Mouse (Mus musculus): ENCODE results near the gene H2-DMb1. TPM values are rescaled to one million over a fixed set of nuclear protein-coding genes. Genes with fewer than 3 reads are reported as not detected.

The H2-DMb1 gene
- 39.8 and 42.2 TPM in 2 replicates for polyA plus RNA-seq (2015; fragmentation: Nextera tagmentation; extraction: Ambion mirVana)

DNA sequence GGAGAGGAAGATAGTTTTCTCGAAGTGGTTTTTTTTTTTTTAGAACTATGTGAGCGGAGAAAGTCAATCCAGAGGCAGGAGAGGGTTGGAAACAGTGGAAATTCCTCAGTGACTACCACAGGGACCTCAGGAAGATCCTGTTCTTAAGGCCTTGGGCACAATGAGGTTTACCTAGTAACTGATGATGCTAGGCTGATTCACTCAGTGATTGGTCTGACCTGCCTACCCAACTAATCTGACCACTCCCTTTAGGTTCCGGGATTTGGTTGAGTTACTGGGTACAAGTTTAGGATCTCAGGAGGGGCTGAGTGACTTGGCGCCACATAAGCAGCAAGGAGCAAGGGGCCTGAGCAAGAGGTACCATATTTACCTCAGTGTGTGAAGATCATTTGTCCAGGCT is at the start of gene H2-DMb1:
TSS of gene H2-DMb1 (plus strand) at position 150 of the 400 bp plus-strand sequence.
- peak; percentile 44 for DNase-seq (ENCODE audit: low spot score)

GRCm38 (mm10) chr17:34104804-34105203 is 48.1 kb upstream of the H2-DMb1 start:
- no peak for DNase-seq (ENCODE audit: low spot score)

- DNase-seq (ENCODE audit: low spot score), result peak; percentile 1
Measured at GRCm38 (mm10) chr17:34106555-34106954, 46.3 kb upstream of the H2-DMb1 start.

DNA sequence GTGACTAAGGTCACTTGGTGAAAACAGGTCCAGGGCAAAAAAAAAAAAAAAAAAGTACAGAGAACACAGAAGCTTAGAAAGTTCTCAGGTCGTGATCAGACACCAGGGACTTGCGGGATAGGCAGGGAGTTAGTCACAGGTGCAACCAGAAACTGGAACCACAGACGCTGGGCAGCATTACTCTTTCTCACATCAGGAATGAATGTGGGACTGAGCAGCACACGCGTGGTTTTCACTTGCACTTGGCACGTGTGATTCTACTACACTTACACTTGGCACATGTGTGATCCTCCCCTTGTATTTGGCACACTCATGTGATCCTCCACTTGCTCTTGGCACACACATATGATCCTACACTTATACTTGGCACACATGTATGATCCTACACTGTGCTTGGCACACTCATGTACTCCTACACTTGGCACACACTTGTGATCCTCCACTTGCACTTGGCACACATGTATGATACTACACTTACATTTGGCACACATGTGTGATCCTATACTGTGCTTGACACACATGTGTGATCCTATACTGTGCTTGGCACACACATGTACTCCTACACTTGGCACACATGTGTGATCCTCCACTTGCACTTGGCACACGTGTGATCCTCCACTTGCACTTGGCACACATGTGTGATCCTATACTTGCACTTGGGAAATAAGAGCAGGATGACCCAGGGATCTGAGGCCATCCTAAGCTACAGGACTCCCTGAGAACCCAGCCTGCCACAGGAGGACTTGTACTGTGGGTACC is 45.6 kb upstream of the H2-DMb1 start:
- DNase-seq (ENCODE audit: low spot score), result no peak

GRCm38 (mm10) chr17:34108460-34108859 is 44.4 kb upstream of the H2-DMb1 start:
- no peak for DNase-seq (ENCODE audit: low spot score)

DNA sequence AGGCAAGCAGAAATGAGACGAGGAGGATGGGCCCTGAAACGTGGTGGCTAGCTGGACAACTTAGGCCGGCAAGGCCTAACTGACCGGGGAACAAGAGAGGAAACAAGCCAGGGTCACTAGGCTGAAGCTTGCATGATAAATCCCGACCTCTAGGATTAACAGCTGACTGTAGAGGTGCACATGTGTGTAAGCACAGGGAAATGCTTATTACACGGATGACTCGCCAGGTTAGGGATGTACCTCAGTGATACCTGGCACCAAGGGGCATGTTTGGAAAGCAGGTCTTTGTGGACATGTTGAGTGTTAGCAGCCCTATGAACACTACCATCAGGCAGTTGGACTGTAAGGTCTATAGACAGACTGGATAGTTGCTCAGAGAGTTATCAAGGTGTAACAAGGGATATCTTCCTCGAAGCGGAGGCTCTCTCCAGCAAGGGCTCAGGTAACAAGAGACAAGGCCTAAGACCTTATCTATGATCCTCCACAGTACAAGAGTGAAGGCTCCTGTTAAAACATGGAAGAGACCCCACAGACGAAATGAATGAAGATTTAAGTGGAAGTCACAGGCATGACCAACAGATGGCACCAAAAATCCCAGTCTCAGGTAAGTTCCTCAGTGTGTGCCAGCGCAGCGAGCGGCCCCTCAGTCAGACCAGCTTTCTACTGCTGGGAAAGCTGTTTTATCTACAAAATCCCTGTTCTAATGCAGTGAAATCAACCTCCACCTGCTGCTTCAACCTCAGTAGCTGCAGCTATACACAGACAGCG is 43.6 kb upstream of the H2-DMb1 start:
- peak; percentile 53 for DNase-seq (ENCODE audit: low spot score)

DNA sequence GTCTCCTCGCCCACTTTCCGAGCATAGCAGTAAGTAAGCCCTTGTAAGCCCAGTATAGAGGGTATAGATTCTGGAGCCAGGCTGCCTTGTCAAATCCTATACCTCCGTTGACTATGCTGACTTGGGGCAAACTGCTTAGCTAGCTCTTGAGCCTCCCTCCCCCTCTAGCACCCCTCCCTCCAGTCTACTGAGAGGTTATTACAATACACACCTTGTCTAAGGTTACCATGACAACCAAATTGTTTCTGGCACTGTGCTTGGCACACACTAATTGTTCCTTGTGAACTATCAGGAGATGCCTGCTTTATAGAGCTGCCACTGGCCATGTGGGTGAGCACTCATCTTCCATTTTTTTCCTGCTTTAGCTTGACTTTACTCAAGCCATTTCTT is 43.1 kb upstream of the H2-DMb1 start:
- no peak for DNase-seq (ENCODE audit: low spot score)

DNA sequence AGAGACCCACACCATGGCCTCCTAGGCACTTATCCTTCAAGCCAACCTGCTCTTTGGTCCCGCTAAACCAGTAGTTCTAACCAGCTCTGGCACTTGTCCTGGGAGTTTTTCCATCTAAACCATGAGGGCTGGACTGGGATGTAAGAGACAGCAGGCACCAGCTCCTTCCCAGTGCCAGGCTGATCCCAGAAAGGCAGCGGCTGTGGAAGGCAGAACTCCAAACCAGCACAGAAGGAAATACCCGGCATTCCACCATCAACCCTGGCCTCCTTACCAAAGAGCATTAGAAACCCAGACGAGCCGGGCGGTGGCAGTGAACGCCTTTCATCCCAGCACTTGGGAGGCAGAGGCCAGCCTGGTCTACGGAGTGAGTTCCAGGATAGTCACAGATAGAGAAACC is 42.6 kb upstream of the H2-DMb1 start:
- no peak for DNase-seq (ENCODE audit: low spot score)

GRCm38 (mm10) chr17:34114114-34114513 is 38.8 kb upstream of the H2-DMb1 start:
- no peak for DNase-seq (ENCODE audit: low spot score)

DNA sequence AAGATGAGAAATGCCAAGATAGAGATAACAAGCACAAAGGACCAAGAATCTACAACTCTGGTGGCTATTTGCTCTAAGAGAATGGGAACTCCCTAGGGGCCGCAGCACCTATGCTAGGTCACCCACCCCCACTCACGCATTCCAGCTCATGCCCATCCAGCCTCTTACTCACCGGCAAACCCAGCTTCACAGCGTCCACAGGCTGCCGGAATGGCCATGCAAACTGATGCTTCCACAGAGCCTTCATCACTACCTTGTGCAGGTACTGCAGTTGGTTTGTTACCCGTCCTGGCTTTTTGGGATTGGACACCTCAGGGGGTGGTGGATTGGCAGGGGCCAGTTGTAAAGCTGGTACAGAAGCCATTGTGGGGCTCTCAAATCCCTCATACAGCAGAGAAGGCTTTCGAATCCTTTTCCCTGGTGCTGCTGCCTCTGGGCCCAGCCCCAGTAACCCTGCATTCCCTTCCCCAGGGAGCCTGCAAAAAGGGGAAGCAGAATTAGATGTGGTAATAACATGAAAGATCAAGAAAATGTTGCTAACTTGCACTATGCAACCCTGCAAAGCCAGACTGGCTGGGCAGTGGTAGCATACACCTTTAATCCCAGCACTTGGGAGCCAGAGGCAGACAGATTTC is 36.0 kb upstream of the H2-DMb1 start:
- DNase-seq (ENCODE audit: low spot score), result no peak

DNA sequence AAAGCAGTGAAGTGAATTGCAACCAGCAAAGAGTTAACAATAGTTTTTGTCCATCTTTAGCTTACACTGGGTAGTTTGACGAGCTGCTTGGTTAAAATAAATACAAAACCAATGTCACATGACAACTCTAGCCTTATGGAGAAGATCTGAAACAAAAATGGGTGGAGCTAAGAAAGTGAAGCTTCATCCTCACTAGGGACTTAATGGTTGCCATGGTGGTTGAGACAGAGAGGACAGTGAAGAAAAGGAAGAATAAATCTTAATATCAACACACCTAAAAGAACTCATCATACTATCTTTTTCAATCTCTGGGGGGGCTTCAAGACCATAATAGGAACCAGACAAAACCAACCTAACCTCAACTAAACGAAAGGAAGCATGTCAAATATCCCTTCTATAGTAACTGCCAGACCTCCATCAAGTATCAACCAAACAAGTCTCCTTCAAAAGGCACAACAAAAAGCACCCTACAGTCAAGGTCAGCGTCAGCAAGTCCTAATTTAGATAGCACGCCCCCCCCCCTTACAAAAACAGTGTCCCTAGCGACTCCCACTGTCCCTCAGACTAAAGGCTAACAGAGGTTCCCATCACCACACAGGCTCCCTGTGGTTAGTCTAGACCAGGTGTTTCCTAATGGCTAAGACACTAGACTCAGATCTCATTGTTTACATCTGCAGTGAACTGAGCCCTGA is 35.3 kb upstream of the H2-DMb1 start:
- DNase-seq (ENCODE audit: low spot score), result no peak

DNA sequence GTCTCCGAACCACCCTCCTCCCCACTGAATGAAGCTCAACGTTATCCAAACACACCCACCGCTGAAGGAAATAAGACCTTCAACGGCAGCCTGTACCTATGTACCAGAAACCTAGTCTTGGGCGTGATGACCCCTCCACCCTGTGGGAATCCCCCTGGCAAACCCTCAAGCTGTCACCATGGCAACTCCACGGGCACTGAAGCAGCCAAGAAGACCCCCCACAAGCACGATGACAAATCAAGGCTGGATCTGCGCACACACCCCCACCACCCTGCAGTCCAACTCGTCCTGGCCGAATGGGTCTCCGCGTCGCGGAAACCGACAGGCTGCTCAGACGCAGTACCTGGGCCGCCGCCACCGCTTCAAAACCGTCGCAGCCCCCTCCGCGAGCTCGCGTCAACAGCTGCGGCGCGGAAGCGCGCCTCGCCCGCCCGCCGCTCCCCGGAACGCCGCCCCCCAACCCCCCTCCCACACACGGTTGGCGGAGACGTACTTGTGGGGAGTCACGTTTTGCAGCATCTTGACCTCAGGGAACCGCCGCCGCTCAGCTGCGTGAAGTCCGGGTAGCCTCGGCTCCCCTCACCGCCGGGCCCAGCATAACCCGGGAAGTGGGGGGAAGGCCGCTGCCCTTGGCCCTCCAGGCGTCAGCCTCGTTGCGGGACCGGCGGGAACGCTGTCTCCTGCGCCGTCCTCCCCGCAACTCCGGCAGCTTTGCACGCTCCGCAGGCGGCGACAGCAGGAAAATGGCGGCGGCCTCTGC is 34.6 kb upstream of the H2-DMb1 start:
- DNase-seq (ENCODE audit: low spot score), result peak; percentile 70

DNA sequence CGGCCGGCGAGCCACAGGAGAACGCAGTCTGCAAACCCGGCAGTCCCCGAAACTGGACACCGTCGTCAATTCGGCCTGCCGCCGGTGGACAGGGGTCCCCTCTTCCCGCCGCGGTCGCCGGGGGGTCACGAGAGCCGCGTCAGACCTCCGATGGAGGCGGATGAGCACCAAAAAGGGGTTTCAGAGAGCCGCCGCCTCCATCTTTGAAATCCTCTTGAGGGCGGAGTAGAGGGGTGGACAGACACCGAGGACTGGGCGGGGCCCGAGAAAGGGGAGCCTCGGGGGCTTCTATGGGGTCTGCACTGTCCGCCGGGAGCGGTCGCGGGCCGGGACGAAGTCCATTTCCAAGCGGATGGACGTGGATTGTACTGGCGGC is 34.0 kb upstream of the H2-DMb1 start:
- DNase-seq (ENCODE audit: low spot score), result no peak

GRCm38 (mm10) chr17:34119249-34120179 is 33.4 kb upstream of the H2-DMb1 start, which contains the start of gene H2-DMa:
H2-DMa (plus strand) TSS chr17:34119541.
- DNase-seq (ENCODE audit: low spot score), result peak; percentile 100

DNA sequence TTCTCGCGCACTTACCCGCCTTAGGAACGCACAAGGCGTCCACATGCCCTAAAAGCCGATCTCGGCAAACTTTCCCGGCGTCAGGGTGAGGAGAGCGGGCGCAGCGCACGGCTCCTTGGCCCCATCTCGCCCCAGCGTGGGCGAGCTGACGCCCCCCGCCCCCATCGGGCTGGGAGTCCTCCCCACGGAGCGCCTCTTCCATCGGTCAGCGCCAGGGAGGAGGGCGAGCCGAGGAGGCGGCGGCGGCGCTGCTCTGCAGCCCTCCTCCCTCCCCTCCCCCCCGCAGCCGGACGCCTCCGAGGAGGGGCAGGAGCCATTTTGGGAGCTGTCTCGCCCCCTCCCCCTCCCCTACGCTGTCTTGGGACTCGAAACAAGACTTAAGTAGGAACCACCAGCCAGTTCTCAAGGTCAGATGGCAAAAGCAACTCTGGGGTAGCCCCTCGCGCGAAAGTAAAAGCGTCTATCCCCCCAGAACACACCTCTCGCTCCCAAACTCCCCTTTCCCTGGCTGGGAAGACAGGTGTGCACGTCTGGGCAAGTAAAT is 32.6 kb upstream of the H2-DMb1 start:
- DNase-seq (ENCODE audit: low spot score), result peak; percentile 78

DNA sequence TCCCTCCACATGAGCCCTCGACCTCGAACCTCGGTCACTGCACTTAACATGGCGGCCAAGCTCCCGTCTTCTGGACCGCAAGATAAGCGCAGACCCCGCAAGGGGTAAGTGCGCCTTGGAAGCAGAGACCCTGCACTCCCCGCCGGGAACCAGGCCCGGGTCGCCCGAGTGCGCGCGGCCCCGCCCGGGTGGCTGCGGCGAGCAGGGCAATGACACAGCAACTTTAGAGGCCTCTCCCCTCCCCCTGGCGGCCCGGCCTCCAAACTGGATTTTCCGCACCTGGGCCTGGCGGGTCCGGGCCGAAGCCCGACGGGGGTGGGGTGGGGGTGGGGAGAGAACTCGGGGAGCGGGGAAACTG is 32.1 kb upstream of the H2-DMb1 start:
- peak; percentile 83 for DNase-seq (ENCODE audit: low spot score)

GRCm38 (mm10) chr17:34121172-34121878 is 31.5 kb upstream of the H2-DMb1 start:
- DNase-seq (ENCODE audit: low spot score), result peak; percentile 64

DNA sequence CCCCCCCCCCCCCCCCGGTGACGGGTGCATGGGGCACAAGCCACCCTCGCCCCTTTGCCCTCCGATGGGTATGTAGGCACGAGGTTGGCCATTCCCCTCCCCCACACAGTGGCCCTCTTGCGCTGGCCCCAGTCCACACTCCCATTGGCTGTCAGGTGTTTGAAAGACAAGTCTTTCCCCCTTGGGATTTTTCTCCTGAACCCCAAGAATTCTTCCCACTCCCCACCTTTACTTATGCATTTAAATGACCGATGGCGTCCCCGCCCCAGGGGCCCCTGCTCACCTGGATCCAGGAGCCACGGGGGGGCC is 31.0 kb upstream of the H2-DMb1 start:
- no peak for DNase-seq (ENCODE audit: low spot score)

Data from thymus, postnatal 0 days (tissue).